ENCODE assay signal across 11 mouse cellular contexts in genomic region chr1:184629194-184629593, GRCm38 (mm10).
DNase-seq lines count a peak whose midpoint lies in the region; ATAC-seq and TF ChIP-seq lines count a peak whose summit lies in the region.
"Had no signal": no experiment of that assay in that cellular context is flagged by ENCODE, and none has a peak within 500 bp of the region (broad histone marks: within the 10 kb centered on the region; RNA-seq: fewer than 3 reads in every experiment).

No protein-coding gene starts in this region.

- intact Hi-C loops in heart, postnatal 25 days (cut with DNase I), result no loop called here

- H3K79me2 ChIP-seq in C2C12 (ENCODE audit: control insufficient read depth, insufficient read depth) (no peaks in the 10 kb centered on the region), macrophage (ENCODE audit: inconsistent target) (no peaks in the 10 kb centered on the region)

- no peaks in the 10 kb centered on the region for H3K9me3 ChIP-seq in heart, embryonic 11.5 days (replicated peaks; ENCODE audit: control insufficient read depth, low read length)
- no peaks in the 10 kb centered on the region for H3K9me3 ChIP-seq in forebrain, embryonic 13.5 days (replicated peaks)
- H3K9me3 ChIP-seq: embryonic facial prominence, embryonic 10.5 days; lung, embryonic 15.5 days had no signal

- no peak overlapping the region for H3K4me3 ChIP-seq in heart, embryonic 11.5 days (ENCODE audit: low read depth, low read length)
- H3K4me3 ChIP-seq in C2C12 (ENCODE audit: insufficient read depth, poor library complexity, severe bottlenecking), result no peak overlapping the region
- no peak overlapping the region for H3K4me3 ChIP-seq in macrophage (ENCODE audit: inconsistent target)
- no peak overlapping the region for H3K4me3 ChIP-seq in forebrain, embryonic 13.5 days
- H3K4me3 ChIP-seq: embryonic facial prominence, embryonic 10.5 days; lung, embryonic 15.5 days had no signal

- peaks cover 9% of the 10 kb centered on the region; the same call in 1 of the 2 replicates for H3K4me1 ChIP-seq in heart, embryonic 11.5 days (ENCODE audit: control insufficient read depth, insufficient read depth, low read length)
- no peaks in the 10 kb centered on the region for H3K4me1 ChIP-seq in forebrain, embryonic 13.5 days
- H3K4me1 ChIP-seq: embryonic facial prominence, embryonic 10.5 days had no signal

- no peak for DNase-seq in heart, postnatal 25 days (ENCODE audit: low spot score)
- no peak for DNase-seq in thymus, postnatal 4 days
- DNase-seq: cerebellum, adult 11 months had no signal

- 0 out of 2 replicates have a peak overlapping the region, but pooled peaks have one; percentile 9 for H3K4me2 ChIP-seq in heart, embryonic 11.5 days
- no peak overlapping the region for H3K4me2 ChIP-seq in forebrain, embryonic 13.5 days
- H3K4me2 ChIP-seq: lung, embryonic 15.5 days had no signal

- peak; percentile 65; the same call in 1 of the 2 replicates for ATAC-seq in heart, embryonic 11.5 days (replicated peaks; ENCODE audit: insufficient number of reproducible peaks, low FRiP score, low TSS enrichment)
- ATAC-seq in erythroblast, adult 5-6 weeks (replicated peaks; ENCODE audit: low FRiP score, poor library complexity, severe bottlenecking), result peak; percentile 85
- ATAC-seq in frontal cortex, adult (ENCODE audit: low TSS enrichment), result no peak; the same call in 1 of the 2 replicates
- no peak for ATAC-seq in forebrain, embryonic 13.5 days

- 61% methylated on average over 9 of the region's 9 CpGs for WGBS in heart, embryonic 11.5 days (ENCODE audit: insufficient replicate concordance)
- 57% methylated on average over 9 of the region's 9 CpGs for WGBS in macrophage (ENCODE audit: missing documents)
- 89% methylated on average over 9 of the region's 9 CpGs for WGBS in forebrain, embryonic 13.5 days

- no peak for TF ChIP-seq CTCF in C2C12 (IDR thresholded peaks at IDR 0.05; ENCODE audit: control insufficient read depth, insufficient read depth, insufficient read length)

- no peak overlapping the region for H3K9ac ChIP-seq in heart, embryonic 11.5 days (ENCODE audit: low read depth, low read length)
- H3K9ac ChIP-seq in forebrain, embryonic 13.5 days, result no peak overlapping the region
- H3K9ac ChIP-seq: lung, embryonic 15.5 days had no signal

- no peaks in the 10 kb centered on the region for H3K36me3 ChIP-seq in heart, embryonic 11.5 days (ENCODE audit: control insufficient read depth, insufficient read depth, low read length)
- H3K36me3 ChIP-seq in C2C12 (ENCODE audit: control insufficient read depth, insufficient read depth) (no peaks in the 10 kb centered on the region), macrophage (ENCODE audit: inconsistent target) (no peaks in the 10 kb centered on the region)
- no peaks in the 10 kb centered on the region for H3K36me3 ChIP-seq in forebrain, embryonic 13.5 days (ENCODE audit: poor library complexity, severe bottlenecking)
- H3K36me3 ChIP-seq: embryonic facial prominence, embryonic 10.5 days; lung, embryonic 15.5 days had no signal

- H3K27ac ChIP-seq in heart, embryonic 11.5 days (ENCODE audit: low read depth, low read length), result peak overlapping the region; percentile 18
- peak overlapping the region; percentile 14; the same call in 1 of the 2 replicates for H3K27ac ChIP-seq in macrophage
- H3K27ac ChIP-seq in forebrain, embryonic 13.5 days, result no peak overlapping the region
- H3K27ac ChIP-seq: embryonic facial prominence, embryonic 10.5 days; lung, embryonic 15.5 days had no signal

- no peaks in the 10 kb centered on the region for H3K27me3 ChIP-seq in heart, embryonic 11.5 days (ENCODE audit: control insufficient read depth, insufficient read depth, low read length)
- H3K27me3 ChIP-seq in C2C12 (ENCODE audit: control insufficient read depth, insufficient read depth, insufficient read length), result no peaks in the 10 kb centered on the region
- H3K27me3 ChIP-seq in forebrain, embryonic 13.5 days, result no peaks in the 10 kb centered on the region
- H3K27me3 ChIP-seq: lung, embryonic 15.5 days had no signal

- H3ac ChIP-seq in C2C12 (ENCODE audit: control insufficient read depth, insufficient read length, low read depth), result no peak overlapping the region

- H3K79me3 ChIP-seq in C2C12 (ENCODE audit: low read depth), result no peaks in the 10 kb centered on the region

TF ChIP-seq in C2C12, 6 proteins besides CTCF, POLR2A, EP300 and RAD21:
- TF ChIP-seq FOSL1 (IDR thresholded peaks at IDR 0.05; ENCODE audit: insufficient read depth, low read length, poor library complexity, severe bottlenecking), result peak; percentile 8
- TF ChIP-seq MYOG (IDR thresholded peaks at IDR 0.05; ENCODE audit: control insufficient read depth, extremely low read depth, insufficient read length), result no peak
- TF ChIP-seq MAX (IDR thresholded peaks at IDR 0.05), result no peak
- no peak for TF ChIP-seq MYOD1 (IDR thresholded peaks at IDR 0.05; ENCODE audit: control insufficient read depth, insufficient read length, low read depth)
- TF ChIP-seq USF1 (IDR thresholded peaks at IDR 0.05; ENCODE audit: low read depth), result peak; percentile 70
- no peak for TF ChIP-seq CEBPB (IDR thresholded peaks at IDR 0.05; ENCODE audit: low read depth)

Comparison
In these comparisons a context has a peak if more than half of its experiments do, and no peak if none do; other contexts are left out.
1. ATAC-seq: peak in heart, embryonic 11.5 days (single experiment) and erythroblast, adult 5-6 weeks (single experiment); none in frontal cortex, adult (single experiment) and forebrain, embryonic 13.5 days (single experiment).